Mouse (Mus musculus) CH12.LX (cell line): ENCODE measurements at regions not wholly inside any gene's neighbourhood (a gene's known extent, or its start where the extent isn't known, plus 50 kb on each side); places are given as distances from the start of the nearest gene placed in this dataset.
A peak's percentile ranks its signal among the peaks of the same experiment; 100 is the strongest.

Source experiments
- BHLHE40 ChIP-seq: IDR thresholded peaks from 2 replicates; pipeline ENCODE4 v1.6.1; 2011; ENCODE audit warnings: mild to moderate bottlenecking, low read depth, low read length, improper control_type of control experiment
- CTCF ChIP-seq, 2 experiments: IDR thresholded peaks in 1 of 2; conservative IDR thresholded peaks in 1 of 2; 2 replicates each; pipeline ENCODE4 v1.5.1; 2011 to 2012; ENCODE audit warnings: low read depth in 2 of 2, low read length in 2 of 2, improper control_type of control experiment in 1 of 2, inconsistent platforms in 1 of 2, mild to moderate bottlenecking in 1 of 2, moderate library complexity in 1 of 2
- MAZ ChIP-seq: IDR thresholded peaks from 2 replicates; pipeline ENCODE4 v1.6.1; 2012; ENCODE audit warnings: low read depth, mild to moderate bottlenecking, inconsistent platforms, low read length, improper control_type of control experiment, moderate library complexity
- MEF2A ChIP-seq: IDR thresholded peaks from 2 replicates; pipeline ENCODE4 v1.6.1; 2014; ENCODE audit warnings: low read depth, mild to moderate bottlenecking, inconsistent platforms, low read length, improper control_type of control experiment, borderline replicate concordance
- MYC ChIP-seq: IDR thresholded peaks from 2 replicates; pipeline ENCODE4 v1.6.1; 2011; ENCODE audit warnings: low read depth, mild to moderate bottlenecking, improper control_type of control experiment, low read length
- POLR2A ChIP-seq: IDR thresholded peaks from 2 replicates; pipeline ENCODE4 v1.6.1; 2011; ENCODE audit warnings: low read depth, mild to moderate bottlenecking, improper control_type of control experiment, low read length
- TCF12 ChIP-seq: IDR thresholded peaks from 2 replicates; pipeline ENCODE4 v1.6.1; 2014; ENCODE audit warnings: low read depth, mild to moderate bottlenecking, inconsistent platforms, low read length, improper control_type of control experiment
- USF1 ChIP-seq: IDR thresholded peaks from 2 replicates; pipeline ENCODE4 v1.6.1; 2014; ENCODE audit warnings: low read depth, mild to moderate bottlenecking, inconsistent platforms, low read length, improper control_type of control experiment
- ZC3H11A ChIP-seq: IDR thresholded peaks from 2 replicates; pipeline ENCODE4 v1.6.1; 2012; ENCODE audit warnings: low read depth, mild to moderate bottlenecking, inconsistent platforms, low read length, improper control_type of control experiment
- ZMIZ1 ChIP-seq: IDR thresholded peaks from 2 replicates; pipeline ENCODE4 v1.6.1; 2012; ENCODE audit warnings: low read depth, mild to moderate bottlenecking, inconsistent platforms, low read length, improper control_type of control experiment
- ZNF384 ChIP-seq: IDR thresholded peaks from 2 replicates; pipeline ENCODE4 v1.6.1; 2012; ENCODE audit warnings: low read depth, low read length, improper control_type of control experiment, inconsistent platforms

- TF ChIP-seq MAZ (no peak), CTCF (conservative IDR thresholded peaks at IDR 0.05 in 1 of 2, IDR thresholded peaks at IDR 0.05 in 1 of 2; ENCODE audit: low read depth in 2 of 2, low read length in 2 of 2) (peak in 1 of 2 experiments; percentile 13; a peak in 2 of 4 replicates), ZNF384 (no peak), POLR2A (no peak), BHLHE40 (no peak), TCF12 (no peak), ZC3H11A (no peak), ZMIZ1 (no peak), USF1 (no peak), MEF2A (no peak), MYC (no peak)
These were observed 175.0 kb upstream of the Eif4g2 start for GRCm38 (mm10) chr7:111257842-111258241.
